17 mouse cellular contexts compared by ENCODE assay signal in genomic region chr11:107720264-107721021, GRCm38 (mm10). TPM values are rescaled to one million over a fixed set of nuclear protein-coding genes. Genes with fewer than 3 reads are reported as not detected.
"Had no signal": no experiment of that assay in that cellular context is flagged by ENCODE, and none has a peak within 500 bp of the region (broad histone marks: within the 10 kb centered on the region; RNA-seq: fewer than 3 reads in every experiment).

No protein-coding gene starts in this region.

- DNase-seq: kidney, adult 8-10 months; kidney, postnatal 36 days; layer of hippocampus, adult 9-11 months; layer of hippocampus, postnatal 36 days; liver; liver, embryonic 13.5 days; liver, postnatal 0 days; lung, postnatal 14 days; retina, postnatal 1 day; thymus, postnatal 4 days had no signal

- ATAC-seq: liver, postnatal 0 days; midbrain, embryonic 15.5 days had no signal

- H3K36me3 ChIP-seq: limb, embryonic 12.5 days; liver, embryonic 13.5 days; lung, embryonic 15.5 days; midbrain, embryonic 15.5 days had no signal

- H3K27me3 ChIP-seq: limb, embryonic 12.5 days; liver, embryonic 13.5 days; lung, embryonic 15.5 days; midbrain, embryonic 15.5 days; neural tube, embryonic 13.5 days had no signal

RNA-seq across cellular contexts. Expression of gene Cacng1, which starts 4.1 kb away (rescaled TPM):
- total RNA-seq: layer of hippocampus, adult 18-20 months; layer of hippocampus, postnatal 36 days; left cerebral cortex, postnatal 36 days had no signal
- polyA plus RNA-seq: lung, embryonic 15.5 days; macrophage had no signal
